Mouse (Mus musculus) neural tube, embryonic 13.5 days (tissue): ENCODE data around the gene Ascc2. TPM values are rescaled to one million over a fixed set of nuclear protein-coding genes. Genes with fewer than 3 reads are reported as not detected.

Source experiments
- ATAC-seq: fragments of 200-750 bp; cut with Nextera tagmentation; 2 replicates; pipeline ENCODE4 v1.8.0; 2017; ENCODE audit warnings: low read depth, mild to moderate bottlenecking, moderate TSS enrichment, moderate library complexity
- H3K27ac ChIP-seq: fragments of 300-500 bp; sonication (generic); replicated peaks from 2 replicates; pipeline ENCODE4 v1.5.1; 2015; ENCODE audit warnings: moderate library complexity, mild to moderate bottlenecking, inconsistent platforms
- H3K27me3 ChIP-seq: fragments of 300-500 bp; sonication (generic); 2 replicates; pipeline ENCODE4 v1.6.1; 2015; ENCODE audit warnings: mild to moderate bottlenecking, inconsistent platforms
- H3K36me3 ChIP-seq: fragments of 300-500 bp; sonication (generic); 2 replicates; pipeline ENCODE4 v1.6.1; 2015; ENCODE audit warnings: mild to moderate bottlenecking, inconsistent platforms
- H3K4me1 ChIP-seq: fragments of 300-500 bp; sonication (generic); replicated peaks from 2 replicates; pipeline ENCODE4 v1.6.1; 2015; ENCODE audit warnings: inconsistent platforms
- H3K4me2 ChIP-seq: fragments of 300-500 bp; sonication (generic); 2 replicates; pipeline ENCODE4 v1.6.1; 2015; ENCODE audit warnings: inconsistent platforms, mild to moderate bottlenecking, moderate library complexity
- H3K4me3 ChIP-seq: fragments of 300-500 bp; sonication (generic); 2 replicates; pipeline ENCODE4 v1.5.1; 2015; ENCODE audit warnings: mild to moderate bottlenecking, inconsistent platforms
- H3K9ac ChIP-seq: fragments of 300-500 bp; sonication (generic); 2 replicates; pipeline ENCODE4 v1.6.1; 2015; ENCODE audit warnings: moderate library complexity, mild to moderate bottlenecking, inconsistent platforms
- H3K9me3 ChIP-seq: fragments of 300-500 bp; sonication (generic); 2 replicates; pipeline ENCODE4 v1.6.1; 2016; ENCODE audit warnings: inconsistent platforms
- WGBS: fragments of 180-500 bp; shearing (Covaris S2); methylation state at CpG from one replicate; pipeline ENCODE4 v1.1.7; 2015; 5-methylcytosine and 5-hydroxymethylcytosine counted together
- polyA plus RNA-seq: library from polyadenylated mRNA; unstranded; fragments of >200 nt; fragmentation: Nextera tagmentation; extraction: Ambion mirVana; gene quantifications from 2 replicates; pipeline ENCODE4 v1.2.1, GENCODE M21; 2015

Gene Ascc2
- polyA plus RNA-seq, 1 experiment from 2014 or later, result 22.3 TPM

DNA sequence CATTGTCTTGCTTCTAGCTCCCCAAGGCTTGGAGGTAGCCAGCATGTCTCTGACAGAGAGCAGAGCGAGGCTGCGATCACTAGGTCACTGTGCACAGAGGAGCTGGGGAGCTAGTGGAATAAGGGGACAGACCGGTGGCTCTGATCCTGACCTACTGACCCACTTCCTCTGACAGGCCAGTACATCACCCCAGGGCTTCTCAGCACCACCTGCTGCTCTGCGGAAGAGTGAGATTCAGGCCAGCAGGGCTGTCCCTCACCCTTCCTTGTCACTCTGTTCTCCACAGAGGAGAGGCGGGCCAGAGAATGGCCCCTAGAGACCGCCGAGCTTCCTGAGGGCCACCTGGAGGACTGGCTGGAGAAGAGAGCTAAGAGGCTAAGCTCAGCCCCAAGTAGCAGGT, 94.2 kb downstream of the Ascc2 start:
- no peak overlapping the region for H3K4me2 ChIP-seq
- H3K36me3 ChIP-seq, result peaks cover 9% of the 10 kb centered on the region; the same call in 1 of the 2 replicates
- WGBS, result 66% methylated on average over 7 of the region's 7 CpGs
- peaks cover 31% of the 10 kb centered on the region for H3K4me1 ChIP-seq
- no peak overlapping the region for H3K27ac ChIP-seq
- H3K27me3 ChIP-seq, result no peaks in the 10 kb centered on the region
- no peak for ATAC-seq
- no peak overlapping the region for H3K9ac ChIP-seq
- H3K4me3 ChIP-seq, result no peak overlapping the region
- no peaks in the 10 kb centered on the region for H3K9me3 ChIP-seq

DNA sequence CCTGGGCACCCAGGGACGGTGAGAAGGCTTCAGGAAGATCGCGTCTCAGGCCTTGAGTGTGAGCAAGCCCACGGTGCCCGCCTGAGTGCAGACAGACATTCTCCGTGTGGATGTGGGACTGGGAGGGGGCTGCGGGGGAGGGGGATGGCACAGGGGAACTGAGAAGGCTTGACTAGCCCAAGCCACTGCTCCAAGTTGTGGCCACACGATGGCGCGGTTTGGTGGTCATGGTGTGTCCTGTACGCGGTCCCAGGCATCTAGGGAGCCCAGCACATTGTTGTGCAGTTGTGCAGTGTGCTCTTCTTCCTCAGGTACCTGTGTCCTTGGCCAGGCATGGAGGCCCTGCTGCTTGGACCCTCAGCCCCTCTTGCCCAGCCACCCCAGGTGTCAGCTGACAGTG, 96.6 kb downstream of the Ascc2 start:
- 32% methylated on average over 12 of the region's 12 CpGs for WGBS
- H3K27me3 ChIP-seq, result no peaks in the 10 kb centered on the region
- 0 out of 2 replicates have a peak, but pooled peaks have one; percentile 12 for ATAC-seq
- no peak overlapping the region for H3K4me3 ChIP-seq
- no peaks in the 10 kb centered on the region for H3K9me3 ChIP-seq
- H3K4me2 ChIP-seq, result no peak overlapping the region
- peaks cover 43% of the 10 kb centered on the region for H3K4me1 ChIP-seq
- no peak overlapping the region for H3K9ac ChIP-seq
- peaks cover 9% of the 10 kb centered on the region for H3K36me3 ChIP-seq
- H3K27ac ChIP-seq, result no peak overlapping the region

Other genes with a start within 250 kb of the Ascc2 start
- 0.17 TPM in 1 of 2 replicates, not detected in the other for gene Hormad2, start 196.6 kb upstream of the Ascc2 start, polyA plus RNA-seq
- gene Mtmr3, start 42.9 kb upstream of the Ascc2 start, polyA plus RNA-seq, result 28.1 and 33.4 TPM in 2 replicates
- gene Gm11032, start 17.7 kb upstream of the Ascc2 start, polyA plus RNA-seq, result not detected in 2 replicates
- gene Uqcr10, start 66.6 kb downstream of the Ascc2 start, polyA plus RNA-seq, result 595 and 628 TPM in 2 replicates
- gene Zmat5, start 66.9 kb downstream of the Ascc2 start, polyA plus RNA-seq, result 61.5 and 72.6 TPM in 2 replicates
- 2.7 and 3.3 TPM in 2 replicates for gene Cabp7, start 109.0 kb downstream of the Ascc2 start, polyA plus RNA-seq
- 70.2 and 75.8 TPM in 2 replicates for gene Nf2, start 211.8 kb downstream of the Ascc2 start, polyA plus RNA-seq
- 117 and 132 TPM in 2 replicates for gene Nipsnap1, start 236.2 kb downstream of the Ascc2 start, polyA plus RNA-seq